Mouse (Mus musculus) myocyte (in vitro differentiated cells): Measurements from ENCODE around the gene Vmn2r83. TPM values are rescaled to one million over a fixed set of nuclear protein-coding genes. Genes with fewer than 3 reads are reported as not detected.

ENCODE experiments used
- H3K27me3 ChIP-seq: one replicate; pipeline ENCODE4 v1.6.1; 2011; ENCODE audit not compliant: control insufficient read depth, insufficient read depth, insufficient read length
- H3K36me3 ChIP-seq: one replicate; pipeline ENCODE4 v1.6.1; 2011; ENCODE audit not compliant: control insufficient read depth, insufficient read depth
- H3K4me2 ChIP-seq: one replicate; pipeline ENCODE4 v1.6.1; 2011; ENCODE audit warnings: low read depth, control low read depth
- H3K4me3 ChIP-seq: one replicate; pipeline ENCODE4 v1.5.1; 2011; ENCODE audit warnings: mild to moderate bottlenecking, control low read depth, moderate library complexity
- H3K79me2 ChIP-seq: one replicate; pipeline ENCODE4 v1.6.1; 2011; ENCODE audit not compliant: control insufficient read depth, insufficient read depth
- H3ac ChIP-seq: one replicate; pipeline ENCODE4 v1.6.1; 2011; ENCODE audit not compliant: control insufficient read depth, insufficient read length
- CEBPB ChIP-seq: IDR thresholded peaks from 2 replicates; pipeline ENCODE4 v1.6.1; 2011; ENCODE audit warnings: mild to moderate bottlenecking, moderate library complexity; ENCODE audit not compliant: poor library complexity, insufficient read depth, severe bottlenecking
- E2F4 ChIP-seq: IDR thresholded peaks from one replicate; pipeline ENCODE4 v1.6.1; 2011; ENCODE audit warnings: mild to moderate bottlenecking, control low read depth, moderate library complexity; ENCODE audit not compliant: insufficient read depth
- MAX ChIP-seq: IDR thresholded peaks from one replicate; pipeline ENCODE4 v1.6.1; 2011; ENCODE audit warnings: low read depth, mild to moderate bottlenecking, control low read depth
- MYOD1 ChIP-seq, 3 experiments: IDR thresholded peaks; one replicate each; pipeline ENCODE4 v1.6.1; 2011; ENCODE audit warnings: control low read depth in 2 of 3, low read depth in 2 of 3, mild to moderate bottlenecking in 2 of 3, moderate library complexity in 1 of 3; ENCODE audit not compliant: insufficient read length in 2 of 3, control insufficient read depth in 1 of 3
- MYOG ChIP-seq, 3 experiments: IDR thresholded peaks; one replicate each; pipeline ENCODE4 v1.6.1; 2011; ENCODE audit warnings: control low read depth in 2 of 3, low read depth in 2 of 3, mild to moderate bottlenecking in 2 of 3; ENCODE audit not compliant: insufficient read length in 2 of 3, control insufficient read depth in 1 of 3, insufficient read depth in 1 of 3
- POLR2A ChIP-seq: IDR thresholded peaks from one replicate; pipeline ENCODE4 v1.6.1; 2011; ENCODE audit warnings: low read depth, mild to moderate bottlenecking, control low read depth, moderate library complexity; ENCODE audit not compliant: insufficient read length
- POLR2AphosphoS2 ChIP-seq: IDR thresholded peaks from one replicate; pipeline ENCODE4 v1.6.1; 2011; ENCODE audit warnings: low read depth, control low read depth; ENCODE audit not compliant: insufficient read length
- REST ChIP-seq: IDR thresholded peaks from one replicate; pipeline ENCODE4 v1.6.1; 2011; ENCODE audit warnings: mild to moderate bottlenecking, control low read depth, moderate library complexity; ENCODE audit not compliant: insufficient read depth, insufficient read length
- SRF ChIP-seq: IDR thresholded peaks from one replicate; pipeline ENCODE4 v1.6.1; 2011; ENCODE audit warnings: low read depth; ENCODE audit not compliant: control insufficient read depth, insufficient read length
- TCF12 ChIP-seq: IDR thresholded peaks from one replicate; pipeline ENCODE4 v1.6.1; 2011; ENCODE audit warnings: mild to moderate bottlenecking, control low read depth; ENCODE audit not compliant: poor library complexity, insufficient read depth, severe bottlenecking
- TCF3 ChIP-seq: IDR thresholded peaks from one replicate; pipeline ENCODE4 v1.6.1; 2011; ENCODE audit warnings: low read depth, control low read depth; ENCODE audit not compliant: insufficient read length
- USF1 ChIP-seq: IDR thresholded peaks from one replicate; pipeline ENCODE4 v1.6.1; 2011; ENCODE audit warnings: low read depth, mild to moderate bottlenecking, control low read depth, moderate library complexity
- polyA plus RNA-seq: library from polyadenylated mRNA; unstranded; fragments of >200 nt; fragmentation: generic; extraction: Trizol; gene quantifications from one replicate; pipeline ENCODE4 v1.2.1, GENCODE M21; 2012; ENCODE audit warnings: missing spikeins

Vmn2r83 gene
- polyA plus RNA-seq, 1 experiment: not detected

- H3K4me3 ChIP-seq: no peak overlapping the region
- no peaks in the 10 kb centered on the region for H3K36me3 ChIP-seq
- H3ac ChIP-seq: no peak overlapping the region
- H3K4me2 ChIP-seq: no peak overlapping the region
- no peaks in the 10 kb centered on the region for H3K27me3 ChIP-seq
- TF ChIP-seq MYOG (IDR thresholded peaks at IDR 0.05; ENCODE audit: control insufficient read depth in 1 of 3, insufficient read depth in 1 of 3, insufficient read length in 2 of 3, low read depth in 2 of 3) (no peak), USF1 (no peak), TCF3 (no peak), CEBPB (no peak), TCF12 (no peak), MAX (no peak), POLR2AphosphoS2 (no peak), POLR2A (no peak), MYOD1 (IDR thresholded peaks at IDR 0.05; ENCODE audit: control insufficient read depth in 1 of 3, insufficient read length in 2 of 3, low read depth in 2 of 3) (no peak), E2F4 (no peak), REST (no peak), SRF (no peak)
- no peaks in the 10 kb centered on the region for H3K79me2 ChIP-seq
These were observed 71.4 kb downstream of the Vmn2r83 start for GRCm38 (mm10) chr10:79539701-79540495.

GRCm38 (mm10) chr10:79540746-79541145 is 72.2 kb downstream of the Vmn2r83 start:
- Histone ChIP-seq H3K4me2 (no peak overlapping the region), H3K4me3 (no peak overlapping the region), H3K79me2 (no peaks in the 10 kb centered on the region), H3K27me3 (no peaks in the 10 kb centered on the region), H3ac (no peak overlapping the region), H3K36me3 (no peaks in the 10 kb centered on the region)
- TF ChIP-seq E2F4 (no peak), USF1 (no peak), REST (no peak), MYOG (IDR thresholded peaks at IDR 0.05; ENCODE audit: control insufficient read depth in 1 of 3, insufficient read depth in 1 of 3, insufficient read length in 2 of 3, low read depth in 2 of 3) (no peak), CEBPB (no peak)

DNA sequence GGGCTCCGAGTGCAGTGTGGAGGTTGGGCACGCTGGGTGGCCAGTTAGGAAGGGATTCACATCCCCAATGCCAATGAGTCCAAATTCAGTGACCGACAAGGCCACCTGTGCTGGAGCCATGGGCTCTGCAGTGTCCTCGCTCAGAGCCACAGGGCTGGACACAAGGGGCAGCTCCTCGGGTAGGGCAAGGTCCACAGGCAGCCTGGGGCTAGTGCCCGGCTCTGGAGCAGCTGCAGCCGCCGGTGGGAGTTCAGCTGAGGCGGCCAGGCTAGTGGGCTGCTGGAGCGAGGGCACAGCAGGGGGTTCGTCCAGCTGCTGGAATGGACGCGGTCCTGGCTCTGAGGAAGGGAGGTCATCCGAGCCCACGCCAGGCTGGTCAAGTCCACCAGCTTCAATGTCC is 73.0 kb downstream of the Vmn2r83 start:
- no peaks in the 10 kb centered on the region for H3K27me3 ChIP-seq
- no peak overlapping the region for H3ac ChIP-seq
- no peak overlapping the region for H3K4me2 ChIP-seq
- no peak for TF ChIP-seq USF1
- no peak for TF ChIP-seq MYOG (IDR thresholded peaks at IDR 0.05; ENCODE audit: control insufficient read depth in 1 of 3, insufficient read depth in 1 of 3, insufficient read length in 2 of 3, low read depth in 2 of 3)
- H3K79me2 ChIP-seq: no peaks in the 10 kb centered on the region
- no peak overlapping the region for H3K4me3 ChIP-seq
- H3K36me3 ChIP-seq: no peaks in the 10 kb centered on the region

- H3ac ChIP-seq: no peak overlapping the region
- TF ChIP-seq SRF (no peak), TCF3 (no peak), CEBPB (no peak), MYOD1 (IDR thresholded peaks at IDR 0.05; ENCODE audit: control insufficient read depth in 1 of 3, insufficient read length in 2 of 3, low read depth in 2 of 3) (no peak), USF1 (no peak), E2F4 (no peak), POLR2A (no peak), TCF12 (no peak)
- H3K36me3 ChIP-seq: no peaks in the 10 kb centered on the region
These were observed 73.6 kb downstream of the Vmn2r83 start for GRCm38 (mm10) chr10:79542171-79542570.

More at GRCm38 (mm10) chr10:79542171-79542570, 73.6 kb downstream of the Vmn2r83 start:
- no peak overlapping the region for H3K4me3 ChIP-seq
- H3K4me2 ChIP-seq: no peak overlapping the region
- H3K79me2 ChIP-seq: no peaks in the 10 kb centered on the region
- no peaks in the 10 kb centered on the region for H3K27me3 ChIP-seq

Other genes with a start within 250 kb of the Vmn2r83 start
- gene Vmn2r81, start 221.0 kb upstream of the Vmn2r83 start, polyA plus RNA-seq: not detected
- gene Vmn2r82, start 112.2 kb upstream of the Vmn2r83 start, polyA plus RNA-seq: not detected
- 68.7 TPM for gene Plpp2, start 65.1 kb downstream of the Vmn2r83 start, polyA plus RNA-seq
- gene Mier2, start 86.5 kb downstream of the Vmn2r83 start, polyA plus RNA-seq: 26.6 TPM
- gene Theg, start 118.6 kb downstream of the Vmn2r83 start, polyA plus RNA-seq: not detected
- gene C2cd4c, start 145.3 kb downstream of the Vmn2r83 start, polyA plus RNA-seq: 0.01 TPM
- 2.3 TPM for gene Shc2, start 169.2 kb downstream of the Vmn2r83 start, polyA plus RNA-seq
- not detected for gene Odf3l2, start 177.0 kb downstream of the Vmn2r83 start, polyA plus RNA-seq
- gene Madcam1, start 195.8 kb downstream of the Vmn2r83 start, polyA plus RNA-seq: not detected
- gene Tpgs1, start 200.6 kb downstream of the Vmn2r83 start, polyA plus RNA-seq: 80.2 TPM
- gene Cdc34, start 213.5 kb downstream of the Vmn2r83 start, polyA plus RNA-seq: 299 TPM
- 0.71 TPM for gene Gzmm, start 220.3 kb downstream of the Vmn2r83 start, polyA plus RNA-seq
- gene Bsg, start 235.8 kb downstream of the Vmn2r83 start, polyA plus RNA-seq: 1,268 TPM
- 0.35 TPM for gene Hcn2, start 247.9 kb downstream of the Vmn2r83 start, polyA plus RNA-seq